Mouse (Mus musculus) liver, adult 2 months (tissue): ENCODE measurements around the gene Cdc42ep3. TPM values are rescaled to one million over a fixed set of nuclear protein-coding genes. Genes with fewer than 3 reads are reported as not detected.

ENCODE experiments used
- DNase-seq: peaks from one replicate; pipeline ENCODE4 v3.0.0-alpha.2; 2011; ENCODE audit warnings: low read depth, low spot score; ENCODE audit errors: extremely low read depth
- H3K27ac ChIP-seq: fragments of 200-500 bp; replicated peaks from 2 replicates; pipeline ENCODE4 v1.5.1; 2012; ENCODE audit warnings: low read depth, mild to moderate bottlenecking, control low read depth, inconsistent platforms, low read length; ENCODE audit not compliant: insufficient read depth
- H3K27me3 ChIP-seq: fragments of 200-500 bp; 2 replicates; pipeline ENCODE4 v1.6.1; 2012; ENCODE audit warnings: mild to moderate bottlenecking, moderate library complexity, low read length, inconsistent platforms; ENCODE audit not compliant: control insufficient read depth, insufficient read depth
- H3K36me3 ChIP-seq: fragments of 200-500 bp; 2 replicates; pipeline ENCODE4 v1.6.1; 2012; ENCODE audit warnings: low read length, inconsistent platforms; ENCODE audit not compliant: control insufficient read depth, insufficient read depth
- H3K4me1 ChIP-seq: fragments of 200-500 bp; 2 replicates; pipeline ENCODE4 v1.6.1; 2011; ENCODE audit warnings: low read length; ENCODE audit not compliant: control insufficient read depth, insufficient read depth
- H3K4me3 ChIP-seq: fragments of 200-500 bp; 2 replicates; pipeline ENCODE4 v1.5.1; 2011; ENCODE audit warnings: low read depth, mild to moderate bottlenecking, control low read depth, low read length, moderate library complexity; ENCODE audit not compliant: insufficient read depth
- H3K79me2 ChIP-seq: fragments of 200-500 bp; 2 replicates; pipeline ENCODE4 v1.6.1; 2012; ENCODE audit warnings: inconsistent platforms, mild to moderate bottlenecking, low read length, moderate library complexity; ENCODE audit not compliant: control insufficient read depth, insufficient read depth
- H3K9ac ChIP-seq: fragments of 200-500 bp; 2 replicates; pipeline ENCODE4 v1.6.1; 2012; ENCODE audit warnings: low read depth, mild to moderate bottlenecking, control low read depth, inconsistent platforms, low read length
- CTCF ChIP-seq: fragments of 200-500 bp; IDR thresholded peaks from 2 replicates; pipeline ENCODE4 v1.5.1; 2011; ENCODE audit warnings: low read depth, low read length, control low read depth
- POLR2A ChIP-seq: fragments of 200-500 bp; IDR thresholded peaks from 2 replicates; pipeline ENCODE4 v1.6.1; 2011; ENCODE audit warnings: low read length, control low read depth; ENCODE audit not compliant: insufficient read depth; ENCODE audit errors: extremely low read depth
- WGBS: fragments of 180-500 bp; shearing (Covaris S2); methylation state at CpG from one replicate; pipeline ENCODE4 v1.1.7; 2018; 5-methylcytosine and 5-hydroxymethylcytosine counted together
- polyA plus RNA-seq: library from polyadenylated mRNA; depleted of rRNA; stranded (reverse); fragments of >200 nt; gene quantifications from 2 replicates; pipeline ENCODE4 v1.2.3, GENCODE M21; 2012
- total RNA-seq: library from RNA; depleted of rRNA; stranded (reverse); fragments of >200 nt; gene quantifications from 2 replicates; pipeline ENCODE4 v1.2.3, GENCODE M21; 2014

Cdc42ep3 gene
- total and polyA plus RNA-seq, 2 experiments, result 0.87 to 1.0 TPM

- Histone ChIP-seq H3K4me3 (no peak overlapping the region), H3K27ac (no peak overlapping the region), H3K27me3 (no peaks in the 10 kb centered on the region), H3K4me1 (no peaks in the 10 kb centered on the region), H3K9ac (no peak overlapping the region), H3K36me3 (no peaks in the 10 kb centered on the region), H3K79me2 (no peaks in the 10 kb centered on the region)
- DNase-seq, result no peak
- TF ChIP-seq CTCF, result no peak
- TF ChIP-seq POLR2A, result no peak
- 71% methylated on average over 7 of the region's 7 CpGs for WGBS
Measured at GRCm38 (mm10) chr17:79347920-79348589, 6.8 kb downstream of the Cdc42ep3 start.

- Histone ChIP-seq H3K4me1 (no peaks in the 10 kb centered on the region), H3K79me2 (no peaks in the 10 kb centered on the region), H3K27ac (no peak overlapping the region), H3K9ac (no peak overlapping the region), H3K4me3 (no peak overlapping the region), H3K36me3 (no peaks in the 10 kb centered on the region), H3K27me3 (no peaks in the 10 kb centered on the region)
- no peak for DNase-seq
- WGBS, result 70% methylated on average over 4 of the region's 4 CpGs
- TF ChIP-seq POLR2A (no peak), CTCF (no peak)
Measured at GRCm38 (mm10) chr17:79347291-79347690, 7.6 kb downstream of the Cdc42ep3 start.

GRCm38 (mm10) chr17:79345001-79345709 is 9.7 kb downstream of the Cdc42ep3 start:
- Histone ChIP-seq H3K27ac (no peak overlapping the region), H3K9ac (no peak overlapping the region), H3K36me3 (no peaks in the 10 kb centered on the region), H3K4me1 (no peaks in the 10 kb centered on the region), H3K79me2 (no peaks in the 10 kb centered on the region), H3K4me3 (no peak overlapping the region), H3K27me3 (no peaks in the 10 kb centered on the region)
- 85% methylated on average over 25 of the region's 25 CpGs for WGBS
- TF ChIP-seq CTCF, result no peak
- no peak for DNase-seq

- Histone ChIP-seq H3K27me3 (no peaks in the 10 kb centered on the region), H3K4me1 (no peaks in the 10 kb centered on the region), H3K4me3 (no peak overlapping the region), H3K36me3 (no peaks in the 10 kb centered on the region), H3K27ac (no peak overlapping the region), H3K9ac (no peak overlapping the region), H3K79me2 (no peaks in the 10 kb centered on the region)
- no peak for DNase-seq
- 76% methylated on average over 5 of the region's 5 CpGs for WGBS
- TF ChIP-seq POLR2A (no peak), CTCF (no peak)
Measured at GRCm38 (mm10) chr17:79343334-79343946, 11.5 kb downstream of the Cdc42ep3 start.

- no peak overlapping the region for H3K27ac ChIP-seq
- H3K4me3 ChIP-seq, result no peak overlapping the region
- TF ChIP-seq CTCF, result no peak
- TF ChIP-seq POLR2A, result no peak
- H3K79me2 ChIP-seq, result no peaks in the 10 kb centered on the region
- H3K9ac ChIP-seq, result no peak overlapping the region
- H3K36me3 ChIP-seq, result no peaks in the 10 kb centered on the region
- no peaks in the 10 kb centered on the region for H3K4me1 ChIP-seq
- H3K27me3 ChIP-seq, result no peaks in the 10 kb centered on the region
- 77% methylated on average over 3 of the region's 3 CpGs for WGBS
- no peak for DNase-seq
Measured at GRCm38 (mm10) chr17:79342639-79343333, 12.1 kb downstream of the Cdc42ep3 start.
